Mouse (Mus musculus) heart, embryonic 11.5 days (tissue): ENCODE results near the gene Chsy1. TPM values are rescaled to one million over a fixed set of nuclear protein-coding genes. Genes with fewer than 3 reads are reported as not detected.

ENCODE experiments used
- ATAC-seq: fragments of 200-750 bp; cut with Nextera tagmentation; replicated peaks from 2 replicates; pipeline ENCODE4 v1.8.0; 2017; ENCODE audit warnings: moderate library complexity; ENCODE audit not compliant: insufficient number of reproducible peaks, low FRiP score, low TSS enrichment
- H3K27ac ChIP-seq: fragments of 300-500 bp; sonication (generic); 2 replicates; pipeline ENCODE4 v1.5.1; 2014; ENCODE audit warnings: mild to moderate bottlenecking, low read depth, low read length
- H3K27me3 ChIP-seq: fragments of 300-500 bp; sonication (generic); 2 replicates; pipeline ENCODE4 v1.6.1; 2014; ENCODE audit warnings: mild to moderate bottlenecking, low read length, mixed read lengths; ENCODE audit not compliant: control insufficient read depth, insufficient read depth
- H3K36me3 ChIP-seq: fragments of 300-500 bp; sonication (generic); 2 replicates; pipeline ENCODE4 v1.6.1; 2014; ENCODE audit warnings: mild to moderate bottlenecking, low read length, moderate library complexity, mixed read lengths; ENCODE audit not compliant: control insufficient read depth, insufficient read depth
- H3K4me1 ChIP-seq: fragments of 300-500 bp; sonication (generic); 2 replicates; pipeline ENCODE4 v1.6.1; 2014; ENCODE audit warnings: low read length; ENCODE audit not compliant: control insufficient read depth, insufficient read depth
- H3K4me2 ChIP-seq: fragments of 300-500 bp; sonication (generic); 2 replicates; pipeline ENCODE4 v1.6.1; 2014; ENCODE audit warnings: mild to moderate bottlenecking, moderate library complexity
- H3K4me3 ChIP-seq: fragments of 300-500 bp; sonication (generic); 2 replicates; pipeline ENCODE4 v1.5.1; 2014; ENCODE audit warnings: low read depth, low read length
- H3K9ac ChIP-seq: fragments of 300-500 bp; sonication (generic); 2 replicates; pipeline ENCODE4 v1.6.1; 2014; ENCODE audit warnings: mild to moderate bottlenecking, low read depth, low read length, moderate library complexity
- H3K9me3 ChIP-seq: fragments of 300-500 bp; sonication (generic); replicated peaks from 2 replicates; pipeline ENCODE4 v1.6.1; 2016; ENCODE audit warnings: low read length; ENCODE audit not compliant: control insufficient read depth
- WGBS: fragments of 180-500 bp; shearing (Covaris S2); extraction: QIAGEN DNeasy Blood & Tissue Kit; methylation state at CpG from one replicate; pipeline ENCODE4 v1.1.7; 2014; ENCODE audit not compliant: insufficient replicate concordance; 5-methylcytosine and 5-hydroxymethylcytosine counted together
- polyA plus RNA-seq: library from polyadenylated mRNA; unstranded; fragments of >200 nt; fragmentation: Nextera tagmentation; extraction: Ambion mirVana; gene quantifications from 2 replicates; pipeline ENCODE4 v1.2.1, GENCODE M21; 2014

Gene Chsy1
- polyA plus RNA-seq, 1 experiment from 2014 or later, result 29.0 TPM

- no peaks in the 10 kb centered on the region for H3K27me3 ChIP-seq
- WGBS, result 83% methylated on average over 7 of the region's 7 CpGs
- H3K4me3 ChIP-seq, result no peak overlapping the region
- no peak overlapping the region for H3K27ac ChIP-seq
- no peak overlapping the region for H3K9ac ChIP-seq
- peaks cover 8% of the 10 kb centered on the region; the same call in 1 of the 2 replicates for H3K4me1 ChIP-seq
- H3K4me2 ChIP-seq, result no peak overlapping the region
- no peak for ATAC-seq
- H3K36me3 ChIP-seq, result peaks cover 29% of the 10 kb centered on the region
- H3K9me3 ChIP-seq, result no peaks in the 10 kb centered on the region
Measured at GRCm38 (mm10) chr7:66084546-66084945, 24.8 kb upstream of the Chsy1 start.

- Histone ChIP-seq H3K9ac (no peak overlapping the region), H3K36me3 (peaks cover 38% of the 10 kb centered on the region), H3K4me1 (no peaks in the 10 kb centered on the region; the same call in 1 of the 2 replicates), H3K4me2 (no peak overlapping the region), H3K4me3 (no peak overlapping the region), H3K27me3 (no peaks in the 10 kb centered on the region), H3K9me3 (no peaks in the 10 kb centered on the region), H3K27ac (no peak overlapping the region)
- 90% methylated on average over 4 of the region's 4 CpGs for WGBS
- no peak for ATAC-seq
Measured at GRCm38 (mm10) chr7:66087652-66088051, 21.7 kb upstream of the Chsy1 start.

GRCm38 (mm10) chr7:66088077-66088476, 21.2 kb upstream of the Chsy1 start:
- Histone ChIP-seq H3K36me3 (peaks cover 38% of the 10 kb centered on the region), H3K27me3 (no peaks in the 10 kb centered on the region), H3K9me3 (no peaks in the 10 kb centered on the region), H3K4me1 (no peaks in the 10 kb centered on the region; the same call in 1 of the 2 replicates), H3K4me3 (no peak overlapping the region), H3K27ac (no peak overlapping the region), H3K9ac (no peak overlapping the region), H3K4me2 (no peak overlapping the region)
- no peak for ATAC-seq
- WGBS, result 78% methylated on average over 2 of the region's 2 CpGs

- Histone ChIP-seq H3K36me3 (peaks cover 26% of the 10 kb centered on the region), H3K4me3 (no peak overlapping the region), H3K27ac (no peak overlapping the region), H3K4me2 (no peak overlapping the region), H3K27me3 (no peaks in the 10 kb centered on the region), H3K4me1 (no peaks in the 10 kb centered on the region), H3K9ac (no peak overlapping the region), H3K9me3 (no peaks in the 10 kb centered on the region)
- WGBS, result 86% methylated on average over 11 of the region's 11 CpGs
- ATAC-seq, result no peak
Measured at GRCm38 (mm10) chr7:66090676-66091190, 18.6 kb upstream of the Chsy1 start.

- Histone ChIP-seq H3K9me3 (no peaks in the 10 kb centered on the region), H3K4me2 (no peak overlapping the region), H3K4me3 (no peak overlapping the region), H3K27me3 (no peaks in the 10 kb centered on the region), H3K27ac (no peak overlapping the region), H3K36me3 (peaks cover 26% of the 10 kb centered on the region), H3K9ac (no peak overlapping the region), H3K4me1 (no peaks in the 10 kb centered on the region)
- ATAC-seq, result no peak
- 84% methylated on average over 7 of the region's 7 CpGs for WGBS
Measured at GRCm38 (mm10) chr7:66091553-66091952, 17.8 kb upstream of the Chsy1 start.

GRCm38 (mm10) chr7:66092656-66093055, 16.7 kb upstream of the Chsy1 start:
- Histone ChIP-seq H3K36me3 (peaks cover 21% of the 10 kb centered on the region), H3K4me1 (no peaks in the 10 kb centered on the region), H3K4me3 (no peak overlapping the region), H3K4me2 (no peak overlapping the region), H3K9ac (no peak overlapping the region), H3K27ac (no peak overlapping the region), H3K9me3 (no peaks in the 10 kb centered on the region), H3K27me3 (no peaks in the 10 kb centered on the region)
- WGBS, result 79% methylated on average over 8 of the region's 8 CpGs
- no peak for ATAC-seq

- Histone ChIP-seq H3K9me3 (no peaks in the 10 kb centered on the region), H3K4me1 (no peaks in the 10 kb centered on the region), H3K4me3 (no peak overlapping the region), H3K9ac (no peak overlapping the region), H3K36me3 (peaks cover 13% of the 10 kb centered on the region), H3K27ac (no peak overlapping the region), H3K4me2 (no peak overlapping the region), H3K27me3 (no peaks in the 10 kb centered on the region)
- 76% methylated on average over 5 of the region's 5 CpGs for WGBS
- no peak for ATAC-seq
Measured at GRCm38 (mm10) chr7:66094141-66094540, 15.2 kb upstream of the Chsy1 start.

GRCm38 (mm10) chr7:66098803-66099202, 10.5 kb upstream of the Chsy1 start:
- Histone ChIP-seq H3K4me2 (no peak overlapping the region), H3K9ac (no peak overlapping the region), H3K27ac (no peak overlapping the region), H3K27me3 (no peaks in the 10 kb centered on the region; the same call in none of the 2 replicates), H3K9me3 (no peaks in the 10 kb centered on the region), H3K4me3 (no peak overlapping the region), H3K4me1 (no peaks in the 10 kb centered on the region), H3K36me3 (no peaks in the 10 kb centered on the region)
- ATAC-seq, result no peak
- WGBS, result 74% methylated on average over 7 of the region's 7 CpGs

GRCm38 (mm10) chr7:66101866-66102265, 7.4 kb upstream of the Chsy1 start:
- Histone ChIP-seq H3K9me3 (no peaks in the 10 kb centered on the region), H3K27ac (no peak overlapping the region), H3K4me3 (no peak overlapping the region), H3K4me2 (no peak overlapping the region), H3K36me3 (no peaks in the 10 kb centered on the region), H3K27me3 (no peaks in the 10 kb centered on the region; the same call in none of the 2 replicates), H3K9ac (no peak overlapping the region), H3K4me1 (0 out of 2 replicates have a peak, but pooled peaks cover 4% of the 10 kb centered on the region)
- ATAC-seq, result no peak
- 8% methylated on average over 4 of the region's 4 CpGs for WGBS
